Mouse (Mus musculus) kidney, adult 18-20 months (tissue): ENCODE results near the gene G430095P16Rik.

ENCODE experiments used
- DNase-seq: peaks from one replicate; pipeline ENCODE4 v3.0.0; 2021

The G430095P16Rik gene

DNA sequence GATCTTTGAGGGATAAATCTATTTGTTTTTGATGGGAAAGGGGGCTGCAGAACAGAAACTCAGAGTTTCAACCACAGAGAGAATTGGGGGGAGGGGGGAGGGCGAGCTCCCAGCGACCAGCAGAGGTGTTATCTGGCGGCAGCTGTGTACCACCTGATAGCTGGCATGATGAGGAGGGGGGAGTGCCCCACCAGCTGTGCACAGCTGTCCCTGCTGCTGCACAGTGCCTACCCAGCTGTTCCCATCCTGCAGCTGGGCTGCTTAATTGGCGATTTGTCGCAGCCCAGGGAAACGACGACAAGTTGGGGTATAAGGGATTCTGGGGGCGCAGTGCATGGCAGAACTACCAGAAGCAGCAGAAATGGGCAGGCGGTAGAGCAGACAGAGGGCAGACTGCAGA is 1.9 kb downstream of the G430095P16Rik start:
- DNase-seq, result no peak

DNA sequence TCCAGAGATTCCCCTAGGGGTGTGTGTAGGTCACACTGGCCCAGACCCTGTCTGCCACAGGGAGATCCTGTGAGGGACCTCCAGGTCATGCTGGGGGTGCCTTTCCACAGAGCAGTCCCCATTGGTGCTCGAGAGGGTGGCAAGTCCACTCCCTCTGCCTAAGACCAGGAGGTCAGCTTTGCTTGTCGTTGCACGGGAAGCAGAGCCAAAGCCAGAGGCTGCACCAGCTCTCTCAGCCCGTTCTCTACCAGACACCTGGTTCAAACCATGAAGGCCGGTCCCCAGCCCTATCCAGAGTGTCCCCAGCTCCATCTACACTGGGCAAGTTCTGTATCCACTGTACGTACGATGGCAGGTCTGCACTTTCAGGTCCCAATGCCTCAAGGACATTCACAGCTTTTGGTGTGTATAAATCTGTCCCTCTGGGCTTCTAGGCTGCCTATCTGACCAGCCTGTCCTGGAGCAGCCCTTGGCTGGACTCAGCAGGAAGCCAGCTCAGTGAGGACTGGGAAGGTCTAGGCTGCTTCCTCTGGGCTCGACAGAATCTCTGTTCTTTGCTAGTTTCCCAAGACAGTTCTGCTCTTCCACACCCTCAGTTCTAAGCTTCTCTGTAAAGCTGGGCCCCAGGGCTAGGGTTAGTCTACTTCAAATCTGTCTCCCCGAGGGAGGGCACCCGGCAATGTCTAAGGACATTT is 2.6 kb downstream of the G430095P16Rik start:
- DNase-seq, result no peak

DNA sequence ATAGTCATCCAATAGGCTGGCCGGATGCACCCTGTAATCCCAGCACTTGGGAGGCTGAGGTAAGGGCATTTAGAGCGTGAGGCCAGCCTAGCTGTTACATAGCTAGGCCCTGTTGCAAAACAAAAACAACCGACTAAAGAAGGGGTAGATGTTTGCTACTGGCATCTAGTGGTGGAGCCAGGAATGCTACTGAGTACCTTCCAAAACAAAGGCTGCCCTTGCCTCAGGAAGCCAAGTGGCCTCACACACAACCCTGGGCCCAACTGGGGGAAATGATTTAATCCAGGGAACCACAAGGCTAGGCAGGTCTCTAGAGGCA is 3.1 kb downstream of the G430095P16Rik start:
- DNase-seq, result peak; percentile 61

DNA sequence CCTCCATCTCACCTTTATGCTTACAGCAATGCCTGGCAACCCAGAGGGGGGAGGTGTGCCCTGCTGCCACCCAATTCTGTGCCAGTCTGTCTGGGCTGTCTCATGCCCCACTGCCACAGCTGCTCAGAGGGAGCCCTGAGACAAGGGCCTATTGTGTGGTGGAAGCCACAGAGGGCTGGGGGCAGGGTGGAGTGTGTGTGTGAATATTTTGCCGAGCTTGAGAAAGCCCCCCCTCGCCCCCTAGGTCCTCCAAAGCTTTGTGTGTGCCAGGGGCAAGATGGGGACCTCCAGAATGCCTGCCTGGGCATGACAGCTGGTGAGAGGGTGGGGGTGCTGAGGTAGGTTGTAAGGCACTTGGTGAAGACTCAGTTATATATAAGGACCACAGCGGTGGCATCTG is 5.7 kb downstream of the G430095P16Rik start:
- DNase-seq, result no peak

DNA sequence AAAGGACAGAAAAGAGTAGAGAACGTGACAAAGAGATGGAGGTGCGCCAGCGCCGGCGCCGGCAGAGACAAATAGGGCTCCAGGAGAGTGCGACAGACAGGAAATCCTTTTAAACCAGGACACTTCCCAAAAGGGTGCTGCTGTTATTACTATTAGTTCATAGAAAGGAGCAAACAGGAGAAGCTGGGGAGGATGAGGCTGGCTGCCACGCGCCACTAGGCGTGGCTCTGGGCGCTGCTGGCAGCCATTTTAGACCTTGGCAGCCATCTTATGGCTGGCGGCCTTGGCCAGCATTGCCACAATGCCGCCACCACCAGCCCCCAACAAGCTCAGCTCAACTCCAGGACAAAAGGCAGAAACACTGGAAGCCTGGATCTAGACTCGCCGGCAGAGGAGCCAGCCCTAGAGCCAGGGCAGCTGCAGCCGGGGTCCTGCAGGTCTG is 7.1 kb downstream of the G430095P16Rik start:
- DNase-seq, result no peak

DNA sequence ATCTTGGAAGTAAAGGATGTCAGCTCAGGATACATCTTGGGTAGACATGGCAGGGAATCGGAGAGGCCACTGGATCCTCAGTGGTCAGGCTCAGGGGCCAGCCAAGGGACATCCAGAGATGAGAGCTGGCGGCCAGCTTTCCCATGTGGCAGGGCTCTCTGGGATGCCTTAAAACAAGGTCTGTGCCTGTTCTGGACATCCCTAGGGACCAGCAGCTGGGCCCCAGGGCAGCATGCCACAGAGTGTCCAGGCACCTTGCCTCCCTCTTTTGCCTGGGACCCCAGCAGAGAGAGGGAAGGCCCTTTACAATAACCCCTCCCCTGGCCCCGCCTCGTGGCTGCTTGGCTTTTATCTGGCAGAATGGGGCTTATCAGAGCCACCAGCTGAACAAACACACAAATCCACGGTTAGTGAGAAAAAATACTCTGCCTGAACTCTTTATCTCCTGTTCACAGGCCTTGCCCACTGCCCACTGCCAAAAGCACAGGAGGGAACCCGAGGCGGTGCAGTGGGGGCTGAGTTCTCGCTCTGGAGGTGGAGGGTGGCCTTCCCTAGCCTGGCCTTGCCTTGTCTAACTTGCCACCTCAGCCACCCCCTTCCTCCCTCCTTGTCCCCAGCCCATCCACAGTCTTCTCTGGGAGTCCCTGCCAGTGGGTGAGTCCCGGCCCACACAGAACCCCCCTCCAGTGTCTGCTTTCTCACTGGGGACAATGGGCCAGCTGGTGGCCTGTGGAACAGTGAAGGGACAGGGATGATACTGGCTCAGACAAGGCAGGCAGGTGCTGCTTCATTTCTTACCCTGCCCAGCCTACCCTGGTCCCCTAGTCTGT is 7.9 kb downstream of the G430095P16Rik start:
- no peak for DNase-seq

DNA sequence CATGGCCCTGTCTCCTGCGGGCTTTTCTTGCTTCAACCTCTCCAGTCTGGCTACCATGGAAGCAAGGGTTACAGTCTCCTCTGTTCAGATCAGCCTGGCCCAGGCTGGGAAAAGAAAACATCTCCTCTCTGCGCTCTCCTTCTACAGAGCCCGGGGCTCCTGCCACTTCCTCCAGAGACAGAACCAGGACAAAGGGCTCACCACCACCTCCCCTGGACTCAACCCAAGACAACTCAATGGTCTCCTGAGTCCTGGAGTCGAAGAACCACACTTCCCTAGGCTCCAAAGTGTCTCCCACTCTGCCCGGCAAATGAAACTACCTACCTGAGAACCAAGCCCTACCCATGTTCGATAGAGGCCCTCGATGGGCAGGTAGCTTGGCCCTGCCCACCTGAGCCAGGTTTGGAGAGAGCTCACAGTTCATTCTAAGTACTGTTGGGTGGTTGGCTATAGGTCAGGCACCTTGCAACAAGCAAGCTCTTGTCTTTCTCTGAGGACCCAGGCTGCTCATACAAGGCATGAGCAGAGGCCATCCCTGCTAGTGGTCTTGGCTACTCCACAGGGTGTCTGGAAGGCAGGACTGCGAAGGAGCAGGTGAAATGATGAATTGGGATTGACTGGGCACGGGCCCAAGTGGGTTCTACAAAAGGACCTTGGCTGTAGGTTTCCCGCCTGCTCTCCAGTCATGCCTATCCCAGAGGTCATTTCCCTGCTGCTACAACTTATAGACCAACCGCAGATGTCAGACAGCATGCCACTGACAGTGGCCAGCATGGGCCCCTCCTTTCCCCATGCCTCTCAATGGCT is 8.8 kb downstream of the G430095P16Rik start:
- no peak for DNase-seq

DNA sequence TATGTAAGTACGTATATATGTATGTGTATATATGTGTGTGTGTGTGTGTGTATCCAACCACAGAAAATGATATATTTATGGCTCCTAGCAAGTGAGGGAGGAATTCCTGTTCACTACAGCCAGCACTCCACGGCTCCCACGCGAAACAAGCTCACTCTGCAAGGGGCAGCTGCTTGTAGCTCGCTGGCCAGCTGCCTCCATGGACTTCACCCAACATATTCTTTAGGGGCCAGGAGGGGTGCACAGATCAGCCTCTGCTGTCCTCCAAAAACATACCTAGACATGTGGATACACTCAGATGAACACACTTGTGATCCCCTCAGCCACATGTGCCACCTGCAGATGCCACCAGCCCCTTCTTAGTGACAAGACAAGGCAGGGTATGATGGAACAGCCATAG is 9.7 kb downstream of the G430095P16Rik start:
- no peak for DNase-seq

DNA sequence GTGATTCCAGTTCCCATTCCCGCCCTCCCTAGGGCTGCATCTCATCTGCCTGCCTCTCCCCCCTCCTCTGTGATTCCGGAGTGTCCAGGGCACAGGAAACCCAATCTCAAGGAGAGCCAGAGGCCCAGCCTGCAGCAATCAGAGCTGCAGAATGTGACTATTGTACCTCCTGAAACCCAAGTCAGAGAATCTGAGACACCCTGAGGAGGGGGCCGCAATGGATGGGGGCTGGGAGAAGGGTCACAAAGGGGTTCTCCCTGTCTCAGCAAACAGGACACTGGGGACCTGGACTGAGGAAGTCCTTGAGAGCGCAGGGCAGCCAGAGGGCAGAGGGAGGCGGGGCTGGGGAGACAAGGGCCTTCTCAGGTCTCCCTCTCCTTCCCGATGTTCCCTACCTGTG is 10.2 kb downstream of the G430095P16Rik start:
- no peak for DNase-seq

DNA sequence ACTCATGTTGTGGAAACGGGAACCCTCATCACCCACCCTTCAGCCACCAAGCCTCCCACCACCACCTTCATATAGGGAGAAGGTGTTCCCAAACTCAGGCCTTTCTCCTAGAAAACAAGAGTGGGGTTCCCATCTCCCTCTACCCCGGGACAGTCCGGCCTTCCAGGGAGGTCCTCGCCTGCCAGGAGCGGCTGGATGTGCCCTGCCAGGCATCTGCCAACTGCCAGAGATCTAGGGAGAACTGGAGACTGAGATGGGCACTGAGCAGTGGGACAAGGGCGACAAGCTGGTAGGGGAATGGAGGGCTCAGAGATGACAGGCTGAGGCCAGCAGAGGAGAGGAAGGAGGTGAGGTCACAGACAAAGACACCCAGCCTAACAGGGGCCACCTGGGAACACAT is 11.2 kb downstream of the G430095P16Rik start:
- no peak for DNase-seq

DNA sequence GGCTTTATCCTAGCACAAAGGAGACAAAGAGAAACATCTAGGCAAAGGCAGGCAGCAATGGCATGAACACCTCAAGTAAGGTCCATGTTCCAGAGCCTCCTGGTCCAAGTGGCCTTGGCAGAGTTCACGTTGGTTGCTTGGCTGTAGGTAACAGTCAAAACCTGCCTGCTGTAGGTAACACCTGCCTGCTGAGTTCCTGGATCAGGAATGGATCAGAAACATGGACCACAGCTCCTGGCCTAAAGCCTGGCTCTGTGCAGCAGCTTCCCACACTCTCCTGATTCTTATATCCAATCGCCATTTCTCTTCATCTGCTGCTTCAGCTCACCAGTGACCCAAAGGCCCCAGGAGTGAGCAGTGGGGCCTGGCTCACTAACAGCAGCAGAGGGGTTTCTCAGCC is 11.9 kb downstream of the G430095P16Rik start:
- DNase-seq, result no peak

DNA sequence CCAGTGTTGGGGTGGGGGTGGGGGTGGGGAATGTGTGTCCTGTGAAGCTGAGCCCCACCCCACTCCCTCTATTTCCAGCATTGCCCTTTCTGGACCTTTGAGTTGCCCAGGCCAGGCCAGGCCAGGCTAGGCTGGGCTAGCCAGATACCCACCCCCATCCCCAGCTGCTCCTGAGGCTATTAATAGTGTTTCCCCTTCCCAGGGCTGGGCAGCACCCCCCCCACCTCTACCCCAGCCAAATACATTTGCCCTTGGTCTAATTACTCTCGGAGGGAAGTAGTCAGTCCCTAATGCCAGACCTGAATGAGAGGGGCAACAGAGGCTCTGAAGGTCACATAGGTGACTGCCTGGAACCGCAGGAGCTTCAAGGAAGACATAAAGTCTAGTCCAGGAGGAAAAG is 12.8 kb downstream of the G430095P16Rik start:
- no peak for DNase-seq

DNA sequence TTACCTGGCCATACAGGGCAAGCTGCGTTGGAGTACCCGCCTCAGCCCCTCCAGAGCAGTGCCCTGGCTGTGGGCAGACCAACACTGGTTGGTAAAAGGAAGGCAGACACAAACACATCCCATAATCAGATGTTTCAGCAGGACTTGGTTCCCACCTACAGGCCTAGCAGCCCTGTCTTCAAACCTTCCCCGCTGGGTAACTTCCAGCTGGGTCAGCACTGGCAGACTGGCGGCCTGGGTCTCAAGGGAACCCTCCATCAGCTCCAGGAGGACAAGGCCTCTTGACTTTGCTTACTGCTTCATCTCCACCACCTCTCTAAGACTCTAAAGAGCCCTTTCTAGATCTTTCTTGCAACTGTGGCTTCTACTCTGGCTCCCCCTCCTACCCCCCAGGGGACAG is 13.7 kb downstream of the G430095P16Rik start:
- no peak for DNase-seq

DNA sequence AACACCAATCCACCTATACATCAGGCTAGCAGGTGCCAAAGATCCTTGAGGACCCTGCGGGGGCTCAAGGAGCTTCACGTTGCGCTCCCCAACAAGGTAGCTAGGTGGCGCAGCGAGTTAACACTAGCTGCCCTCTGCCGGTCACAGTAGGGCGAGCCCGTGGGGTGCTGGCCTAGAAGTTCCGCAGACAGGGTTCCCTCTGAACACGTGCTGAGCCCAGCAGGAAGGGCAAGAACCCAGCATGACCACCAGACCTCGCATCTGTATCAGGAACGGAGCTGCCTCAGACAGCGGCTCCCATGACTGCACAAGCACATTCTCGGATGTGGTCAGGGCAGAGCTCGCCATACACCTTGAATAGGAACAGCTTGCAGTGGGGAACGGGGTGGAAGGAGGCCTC is 14.8 kb downstream of the G430095P16Rik start:
- DNase-seq, result peak; percentile 84

DNA sequence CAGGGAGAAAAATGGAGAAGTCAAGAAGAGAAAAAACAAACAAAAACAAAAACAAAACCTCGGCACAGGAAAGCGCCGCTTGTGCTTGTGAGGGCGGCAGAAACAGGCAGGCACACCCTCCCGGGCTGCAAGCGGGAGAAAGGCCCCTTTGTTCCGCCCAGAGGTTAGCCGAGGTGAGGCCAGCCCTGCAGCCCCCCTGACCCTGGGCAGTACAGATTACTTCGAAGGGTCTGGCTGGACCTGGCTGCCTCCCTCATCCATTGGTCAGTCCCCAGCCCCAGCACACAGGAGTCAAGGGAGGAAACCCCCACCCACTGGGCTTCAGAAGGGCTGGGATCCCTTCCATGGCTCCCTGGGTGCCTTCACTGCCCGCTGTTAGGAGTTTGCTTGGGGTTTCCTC is 15.5 kb downstream of the G430095P16Rik start:
- DNase-seq, result no peak

DNA sequence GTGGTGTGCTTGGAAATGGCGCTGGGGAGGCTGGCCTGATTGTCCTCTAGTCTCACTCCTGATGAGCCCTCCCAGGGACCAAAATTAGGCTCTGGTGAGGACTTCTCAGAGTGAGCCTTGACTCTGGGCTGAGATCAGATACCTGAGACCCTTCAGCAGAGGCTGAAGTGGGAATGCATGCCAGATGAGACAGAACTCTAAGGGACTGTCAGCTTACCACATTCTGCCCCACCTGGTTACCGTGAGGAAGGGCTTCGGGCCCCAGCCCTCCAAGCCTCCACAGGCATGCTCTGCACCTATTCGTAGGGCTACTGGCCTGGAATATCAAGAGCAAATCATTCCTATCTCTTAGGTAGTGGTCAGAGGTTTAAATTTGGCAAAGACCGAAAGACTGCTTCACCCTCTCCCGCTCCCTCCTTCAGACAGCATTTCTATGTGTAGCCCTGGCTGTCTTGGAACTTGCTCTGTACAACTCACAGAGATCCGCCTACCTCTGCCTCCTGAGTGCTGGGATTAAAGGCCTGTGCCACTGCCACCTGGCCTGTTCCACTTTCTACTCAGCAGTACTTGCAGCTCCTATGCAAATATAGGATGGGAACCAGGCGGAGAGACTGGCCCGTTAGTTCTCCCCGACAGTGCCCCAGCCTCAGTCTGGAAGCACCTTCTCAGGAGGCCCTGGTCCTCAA is 16.1 kb downstream of the G430095P16Rik start:
- DNase-seq, result no peak

DNA sequence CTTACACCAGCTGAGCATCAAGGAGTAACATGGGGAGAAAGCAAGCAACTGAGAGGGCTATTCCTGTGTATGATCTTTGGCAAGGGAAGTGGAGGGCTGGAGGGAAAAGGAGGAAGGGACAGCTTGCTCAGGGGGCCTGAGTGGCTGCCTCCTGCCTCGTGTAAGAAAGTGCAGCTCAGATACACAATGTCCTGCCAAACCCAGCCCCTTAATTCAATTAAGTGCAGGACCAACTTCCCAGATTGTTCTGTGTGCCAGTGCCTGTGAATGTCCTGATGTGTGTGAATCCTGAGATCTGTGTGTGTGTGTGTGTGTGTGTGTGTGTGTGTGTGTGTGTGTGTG is 16.6 kb downstream of the G430095P16Rik start:
- DNase-seq, result no peak

DNA sequence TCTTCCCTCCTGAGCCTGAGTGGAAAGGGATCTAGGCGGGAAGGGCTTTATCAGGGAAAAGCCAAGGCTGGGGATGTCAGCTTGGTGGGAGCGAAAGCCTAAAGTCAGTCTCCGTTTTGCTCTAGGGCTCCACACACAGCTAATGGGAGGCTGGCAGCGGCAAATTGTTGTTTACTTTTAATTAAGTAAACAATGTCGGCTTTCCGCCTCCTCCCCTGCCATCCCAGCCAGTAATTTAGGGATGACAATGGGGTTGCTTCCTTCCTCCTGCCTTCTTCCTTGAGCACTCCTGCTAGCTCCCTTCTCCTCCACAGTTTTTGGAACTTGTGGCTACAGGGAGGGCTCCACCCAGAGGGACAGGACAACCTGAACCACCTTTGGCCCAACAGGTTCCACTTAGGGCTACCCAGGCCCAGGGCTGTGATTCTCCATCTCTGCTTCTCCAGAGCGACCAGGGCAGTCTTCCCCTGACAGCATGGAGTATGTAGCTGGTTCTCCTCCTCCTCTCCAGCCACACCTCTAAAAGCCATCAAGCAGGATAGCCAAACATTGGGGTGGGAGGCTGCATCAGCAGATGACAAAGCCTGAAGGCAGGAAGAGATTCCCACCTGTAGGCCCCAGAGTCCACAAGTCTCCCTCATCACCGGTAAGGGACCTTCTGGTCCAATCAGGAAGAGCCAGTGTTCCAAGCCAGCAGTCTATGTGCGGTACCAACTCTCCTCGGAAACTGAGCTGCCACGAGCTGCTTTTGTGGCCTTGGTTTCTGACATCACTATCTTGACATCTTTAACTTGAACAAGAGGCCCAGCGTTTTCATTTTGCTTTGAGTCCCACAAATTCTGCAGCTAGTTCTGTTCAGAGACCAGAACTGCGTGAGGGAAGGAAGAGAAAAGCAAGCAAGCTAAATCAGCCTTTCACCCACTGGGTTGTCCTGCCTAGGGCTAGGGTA is 18.4 kb downstream of the G430095P16Rik start:
- no peak for DNase-seq

DNA sequence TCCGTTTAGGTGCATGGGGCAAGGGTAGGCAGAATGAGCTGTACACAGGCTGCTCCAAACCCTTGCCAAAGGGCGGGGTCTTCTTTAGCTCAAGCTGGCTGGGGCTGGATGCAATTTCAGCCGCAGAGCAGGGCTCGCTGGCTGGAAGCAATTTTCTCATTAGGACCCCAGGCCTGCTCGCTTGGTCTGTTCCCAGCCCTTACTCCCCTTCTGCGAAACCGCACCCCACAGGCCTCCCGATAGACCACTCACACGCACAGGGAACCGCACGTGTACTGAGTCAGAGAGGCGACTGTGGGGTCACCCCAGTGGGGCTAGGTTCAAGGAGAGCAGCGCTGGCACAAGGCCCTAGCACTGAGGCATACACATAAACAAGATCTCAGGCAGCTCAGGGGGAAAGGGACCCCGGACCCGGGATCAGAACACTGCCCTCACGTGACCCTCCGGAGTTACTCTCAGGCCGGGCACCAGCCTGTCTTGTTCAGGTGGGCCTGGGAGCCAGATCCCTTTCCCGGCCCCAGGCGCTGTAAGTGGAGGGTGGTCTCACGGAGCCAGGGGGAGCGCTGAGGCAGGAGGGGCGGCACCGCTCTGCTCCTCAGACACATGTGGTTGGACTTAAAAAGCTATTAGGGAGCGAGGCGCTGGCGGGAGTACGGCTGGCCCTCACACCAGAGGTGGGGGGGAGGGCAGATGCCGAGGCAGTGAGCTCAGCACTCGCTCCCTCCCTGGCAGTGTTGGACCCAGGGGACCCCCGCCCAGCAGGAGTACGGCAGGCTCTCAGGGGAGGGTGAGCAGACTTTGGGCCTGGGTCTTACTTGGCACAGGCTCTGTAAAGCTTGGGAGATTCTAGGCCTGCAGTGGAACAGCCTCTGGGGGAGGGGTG is 19.6 kb downstream of the G430095P16Rik start:
- no peak for DNase-seq

DNA sequence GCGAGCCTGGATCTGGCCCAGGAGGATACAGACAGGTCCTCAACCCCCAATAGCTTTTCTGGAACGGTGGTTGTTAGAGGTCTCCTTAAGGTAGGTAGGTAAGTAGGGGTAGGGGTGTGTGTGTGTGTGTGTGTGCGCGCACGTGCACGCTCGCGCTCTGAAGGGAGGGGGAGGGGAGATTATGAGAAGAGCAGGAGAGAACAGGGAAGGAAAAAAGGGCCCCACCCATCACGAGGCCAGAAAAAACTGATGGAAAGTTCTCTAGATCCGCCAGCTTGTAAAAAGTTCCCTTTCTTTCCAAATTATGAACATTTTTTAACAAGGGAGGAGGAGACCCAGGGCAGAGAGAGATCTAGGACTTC is 20.2 kb downstream of the G430095P16Rik start:
- no peak for DNase-seq
